Mouse (Mus musculus) macrophage (primary cell): ENCODE results near the gene Frmd4b. TPM values are rescaled to one million over a fixed set of nuclear protein-coding genes. Genes with fewer than 3 reads are reported as not detected.

Experiments
- H3K27ac ChIP-seq: fragments of 350-480 bp; formaldehyde crosslinking; 2 replicates; pipeline ENCODE4 v1.9.0; 2021
- H3K36me3 ChIP-seq: fragments of 350-480 bp; formaldehyde crosslinking; 2 replicates; pipeline ENCODE4 v1.9.0; 2021; ENCODE audit errors: inconsistent target
- H3K4me3 ChIP-seq: fragments of 350-480 bp; formaldehyde crosslinking; 2 replicates; pipeline ENCODE4 v1.9.0; 2021; ENCODE audit errors: inconsistent target
- H3K79me2 ChIP-seq: fragments of 350-480 bp; formaldehyde crosslinking; 2 replicates; pipeline ENCODE4 v1.9.0; 2021; ENCODE audit errors: inconsistent target
- WGBS: methylation state at CpG from one replicate; pipeline ENCODE4 v1.1.7; 2026; ENCODE audit warnings: inconsistent platforms; ENCODE audit not compliant: missing documents; 5-methylcytosine and 5-hydroxymethylcytosine counted together
- polyA plus RNA-seq: library from polyadenylated mRNA; stranded (reverse); fragments of 250-400 nt; gene quantifications from 3 replicates; pipeline ENCODE4 v1.2.4, GENCODE M21; 2018; ENCODE audit warnings: inconsistent platforms

Gene Frmd4b
- polyA plus RNA-seq, 1 experiment from 2014 or later: 139 TPM

- Histone ChIP-seq H3K4me3 (no peak overlapping the region), H3K27ac (no peak overlapping the region), H3K79me2 (no peaks in the 10 kb centered on the region; the same call in 1 of the 2 replicates), H3K36me3 (peaks cover 80% of the 10 kb centered on the region)
- 99% methylated on average over 17 of the region's 19 CpGs for WGBS
Observed at GRCm38 (mm10) chr6:97288047-97288855, 329.1 kb downstream of the Frmd4b start.

- Histone ChIP-seq H3K4me3 (no peak overlapping the region), H3K79me2 (no peaks in the 10 kb centered on the region), H3K36me3 (peaks cover 61% of the 10 kb centered on the region), H3K27ac (no peak overlapping the region)
- WGBS: 96% methylated on average over 5 of the region's 5 CpGs
Observed at GRCm38 (mm10) chr6:97286332-97286731, 331.0 kb downstream of the Frmd4b start.

GRCm38 (mm10) chr6:97283676-97284075 lies 333.7 kb downstream of the Frmd4b start:
- WGBS: no CpG with 5 or more reads among the region's 1 CpGs
- Histone ChIP-seq H3K79me2 (no peaks in the 10 kb centered on the region), H3K27ac (no peak overlapping the region), H3K4me3 (no peak overlapping the region), H3K36me3 (peaks cover 34% of the 10 kb centered on the region)

GRCm38 (mm10) chr6:97278878-97279277 lies 338.5 kb downstream of the Frmd4b start:
- no peaks in the 10 kb centered on the region for H3K79me2 ChIP-seq
- WGBS: 94% methylated on average over 6 of the region's 6 CpGs

GRCm38 (mm10) chr6:97278014-97278787 lies 339.1 kb downstream of the Frmd4b start:
- Histone ChIP-seq H3K79me2 (no peaks in the 10 kb centered on the region), H3K36me3 (no peaks in the 10 kb centered on the region), H3K4me3 (peak overlapping the region; percentile 6; the same call in 1 of the 2 replicates), H3K27ac (no peak overlapping the region)
- 9% methylated on average over 17 of the region's 19 CpGs for WGBS

More at GRCm38 (mm10) chr6:97278878-97279277, 338.5 kb downstream of the Frmd4b start:
- H3K36me3 ChIP-seq: no peaks in the 10 kb centered on the region
- no peak overlapping the region for H3K4me3 ChIP-seq
- H3K27ac ChIP-seq: no peak overlapping the region

- no peak overlapping the region for H3K4me3 ChIP-seq
- no peaks in the 10 kb centered on the region for H3K36me3 ChIP-seq
- no peaks in the 10 kb centered on the region for H3K79me2 ChIP-seq
- H3K27ac ChIP-seq: no peak overlapping the region
- 50% methylated on average over 5 of the region's 5 CpGs for WGBS
Observed at GRCm38 (mm10) chr6:97276890-97277497, 340.3 kb downstream of the Frmd4b start.

GRCm38 (mm10) chr6:97276366-97276765 lies 341.0 kb downstream of the Frmd4b start:
- Histone ChIP-seq H3K79me2 (no peaks in the 10 kb centered on the region), H3K36me3 (no peaks in the 10 kb centered on the region), H3K27ac (no peak overlapping the region), H3K4me3 (no peak overlapping the region)
- WGBS: 68% methylated on average over 4 of the region's 4 CpGs

GRCm38 (mm10) chr6:97275760-97276159 lies 341.6 kb downstream of the Frmd4b start:
- Histone ChIP-seq H3K27ac (no peak overlapping the region), H3K79me2 (no peaks in the 10 kb centered on the region), H3K36me3 (no peaks in the 10 kb centered on the region), H3K4me3 (no peak overlapping the region)
- 78% methylated on average over 4 of the region's 4 CpGs for WGBS

GRCm38 (mm10) chr6:97273777-97274176 lies 343.6 kb downstream of the Frmd4b start:
- H3K27ac ChIP-seq: no peak overlapping the region
- H3K4me3 ChIP-seq: no peak overlapping the region
- H3K36me3 ChIP-seq: no peaks in the 10 kb centered on the region
- WGBS: 59% methylated on average over 3 of the region's 3 CpGs
- no peaks in the 10 kb centered on the region for H3K79me2 ChIP-seq

- H3K27ac ChIP-seq: no peak overlapping the region
- H3K4me3 ChIP-seq: no peak overlapping the region
- H3K36me3 ChIP-seq: no peaks in the 10 kb centered on the region
- WGBS: 91% methylated on average over 15 of the region's 16 CpGs
- H3K79me2 ChIP-seq: no peaks in the 10 kb centered on the region
Observed at GRCm38 (mm10) chr6:97273058-97273710, 344.2 kb downstream of the Frmd4b start.

GRCm38 (mm10) chr6:97272349-97272748 lies 345.0 kb downstream of the Frmd4b start:
- no peak overlapping the region for H3K4me3 ChIP-seq
- H3K27ac ChIP-seq: no peak overlapping the region
- no peaks in the 10 kb centered on the region for H3K36me3 ChIP-seq
- 90% methylated on average over 2 of the region's 2 CpGs for WGBS
- no peaks in the 10 kb centered on the region for H3K79me2 ChIP-seq

- H3K4me3 ChIP-seq: no peak overlapping the region
- H3K79me2 ChIP-seq: no peaks in the 10 kb centered on the region
- WGBS: 89% methylated on average over 11 of the region's 11 CpGs
- H3K27ac ChIP-seq: no peak overlapping the region
- no peaks in the 10 kb centered on the region for H3K36me3 ChIP-seq
Observed at GRCm38 (mm10) chr6:97269596-97269995, 347.7 kb downstream of the Frmd4b start.

GRCm38 (mm10) chr6:97267132-97267531 lies 350.2 kb downstream of the Frmd4b start:
- H3K4me3 ChIP-seq: no peak overlapping the region
- H3K79me2 ChIP-seq: no peaks in the 10 kb centered on the region
- no peaks in the 10 kb centered on the region for H3K36me3 ChIP-seq
- no peak overlapping the region for H3K27ac ChIP-seq
- 100% methylated on average over 2 of the region's 2 CpGs for WGBS

- Histone ChIP-seq H3K79me2 (no peaks in the 10 kb centered on the region), H3K4me3 (no peak overlapping the region), H3K36me3 (no peaks in the 10 kb centered on the region), H3K27ac (no peak overlapping the region)
- 78% methylated on average over 4 of the region's 4 CpGs for WGBS
Observed at GRCm38 (mm10) chr6:97266661-97267060, 350.7 kb downstream of the Frmd4b start.
